Mouse (Mus musculus) retina, postnatal 7 days (tissue): ENCODE data around the gene Calm1.
"Not testable (repeated sequence)": the region's sequence is repeated elsewhere in the genome, so short reads cannot be mapped to it uniquely, and the experiment has no call there.

Source experiments
- DNase-seq: peaks from one replicate; pipeline ENCODE4 v3.0.0-alpha.2; 2012; ENCODE audit warnings: low read depth, low spot score

The Calm1 gene

DNA sequence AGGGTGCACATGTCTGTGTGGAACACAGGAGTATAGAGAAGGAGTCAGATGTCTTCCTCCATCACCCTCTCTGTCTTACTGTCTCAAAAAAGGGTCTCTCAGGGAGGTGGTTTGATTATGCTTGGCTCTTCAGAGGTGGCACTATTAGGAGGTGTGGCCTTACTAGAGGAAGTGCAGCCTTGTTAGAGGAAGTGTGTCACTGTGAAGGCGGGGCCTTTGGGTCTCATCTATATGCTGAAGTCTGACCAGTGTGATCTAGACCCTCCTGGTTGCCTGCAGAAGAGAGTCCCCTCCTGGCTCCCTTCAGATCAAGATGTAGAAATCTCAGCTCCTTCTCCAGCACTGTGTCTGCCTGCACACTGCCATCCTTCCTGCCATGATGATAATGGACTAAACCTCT, 5.1 kb upstream of the Calm1 start:
- no peak for DNase-seq

DNA sequence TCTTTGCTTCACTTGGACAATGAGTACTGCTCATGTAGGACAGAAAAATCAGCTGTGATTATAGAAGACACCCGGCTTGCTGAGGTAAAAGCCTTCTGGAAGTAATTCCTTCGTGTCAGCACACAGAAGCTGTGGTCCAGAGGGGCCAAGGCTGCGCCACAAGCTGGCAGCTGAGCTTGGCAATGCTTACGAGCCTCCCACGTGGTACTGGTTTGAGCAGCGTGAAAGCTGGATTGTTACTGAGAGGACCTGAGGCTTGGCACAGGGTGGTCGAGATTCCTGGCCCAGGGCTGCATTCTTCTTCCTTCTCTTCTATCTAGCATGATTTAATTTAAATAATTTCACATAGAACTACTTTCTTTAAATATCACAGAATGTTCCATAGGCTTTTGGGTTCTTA, 2.4 kb upstream of the Calm1 start:
- DNase-seq, result no peak

DNA sequence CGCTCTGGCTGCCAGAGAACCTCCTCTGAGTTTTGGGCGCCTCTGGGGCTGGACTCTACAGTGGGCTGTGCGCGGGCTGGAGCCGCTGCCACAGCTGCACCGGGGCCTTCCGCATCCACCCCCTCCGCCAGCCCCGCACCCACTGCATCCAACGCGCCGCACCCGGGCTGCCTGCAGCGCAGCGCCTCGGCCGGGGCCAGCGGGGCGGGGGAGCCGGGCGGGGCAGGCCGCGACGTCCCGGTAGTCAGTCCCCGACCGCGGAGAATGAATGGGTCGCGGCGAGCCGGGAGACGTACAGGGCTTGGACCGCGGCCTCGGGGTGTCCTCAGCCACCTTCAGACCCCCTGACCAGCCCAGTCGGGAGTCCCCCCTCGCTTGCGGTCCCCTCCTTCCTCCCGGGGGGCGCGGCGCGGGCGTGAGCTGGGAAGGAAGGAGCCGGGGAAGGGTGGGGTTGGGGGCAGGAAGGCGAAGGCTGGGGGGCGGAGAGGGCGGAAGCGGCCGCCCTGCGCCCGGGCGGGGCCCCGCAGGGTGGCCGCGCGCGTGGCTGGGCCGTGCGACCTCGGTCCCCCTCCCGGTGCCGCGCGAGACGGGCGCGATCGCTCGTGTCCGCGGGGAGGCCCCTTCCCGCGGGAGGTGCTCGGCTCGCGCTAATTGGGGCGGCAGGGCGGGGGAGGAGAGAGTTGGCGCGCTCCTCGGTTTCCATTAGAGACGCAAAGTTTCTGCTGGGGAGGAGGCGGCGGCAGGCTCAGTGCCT, 833 bp downstream of the Calm1 start:
- DNase-seq, result no peak

DNA sequence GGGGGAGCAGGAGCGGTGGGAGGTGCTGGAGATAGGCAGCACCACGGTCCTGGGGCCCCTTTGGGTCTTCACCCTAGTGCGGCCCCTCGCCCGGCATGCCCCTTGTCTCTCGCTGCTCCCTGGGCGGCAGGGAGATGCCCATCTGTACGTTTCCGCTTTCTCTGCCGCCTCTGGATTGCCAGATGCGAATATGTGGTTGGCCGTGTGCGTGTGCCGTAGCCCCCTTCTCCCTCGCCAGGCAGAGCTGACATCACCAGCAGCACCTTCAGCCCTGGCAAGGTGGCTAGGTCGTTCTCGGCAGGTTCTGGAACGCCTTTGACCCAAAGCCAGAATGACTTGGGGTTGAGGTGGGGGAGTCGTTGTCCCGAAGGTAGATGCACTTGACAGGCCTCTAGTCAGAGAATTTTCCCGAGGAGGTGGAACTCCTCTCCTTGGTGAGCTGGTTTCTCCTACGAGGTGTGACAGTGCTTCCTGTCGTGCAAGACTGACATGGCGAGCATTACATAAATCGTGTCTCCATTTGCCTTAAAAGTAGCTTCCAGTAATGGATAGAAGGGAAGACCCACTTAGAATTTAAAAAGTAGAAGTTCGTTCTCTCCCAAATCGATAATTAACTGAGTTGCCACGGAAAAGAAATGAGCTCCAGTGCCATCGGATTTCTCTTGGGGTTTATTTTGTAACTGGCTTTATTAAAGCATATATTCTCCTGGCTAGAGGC, 1.6 kb downstream of the Calm1 start:
- DNase-seq, result no peak

DNA sequence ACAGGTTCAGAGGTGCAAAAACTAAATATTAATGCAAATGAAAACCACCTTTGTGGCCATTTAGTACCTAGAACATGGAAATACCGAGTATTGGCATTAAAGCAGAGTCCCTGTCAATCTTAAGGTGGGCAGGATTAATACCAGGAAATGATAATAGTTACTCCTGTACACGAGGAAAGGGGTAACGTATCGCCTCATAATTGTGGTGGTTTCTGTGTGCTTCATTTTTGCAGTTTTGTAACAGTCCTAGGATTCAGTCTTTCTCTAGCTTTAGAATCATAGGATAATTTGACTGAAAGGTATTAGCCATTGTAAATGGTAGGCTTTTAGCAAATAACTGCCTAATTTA, 2.1 kb downstream of the Calm1 start:
- no peak for DNase-seq

DNA sequence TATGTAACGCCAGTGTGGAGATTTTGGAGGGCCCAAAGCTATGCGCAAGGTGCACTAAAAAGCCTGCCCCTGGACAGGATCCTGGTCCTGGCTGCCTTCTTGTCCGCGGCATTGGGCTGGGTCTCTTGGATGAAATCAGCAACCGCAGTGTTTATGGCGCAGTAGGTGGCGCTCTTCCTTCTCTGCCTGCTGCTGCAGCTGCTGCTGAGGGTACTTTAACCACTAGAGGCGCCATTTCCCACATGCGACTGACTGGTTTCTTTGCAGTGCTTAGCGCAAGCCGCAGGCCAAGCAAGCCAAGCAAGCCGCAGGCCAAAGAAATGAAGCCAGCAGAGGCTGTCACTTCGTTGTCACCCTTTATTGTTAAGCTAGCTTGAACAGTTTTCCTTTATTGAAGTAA, 2.6 kb downstream of the Calm1 start:
- peak; percentile 94 for DNase-seq

DNA sequence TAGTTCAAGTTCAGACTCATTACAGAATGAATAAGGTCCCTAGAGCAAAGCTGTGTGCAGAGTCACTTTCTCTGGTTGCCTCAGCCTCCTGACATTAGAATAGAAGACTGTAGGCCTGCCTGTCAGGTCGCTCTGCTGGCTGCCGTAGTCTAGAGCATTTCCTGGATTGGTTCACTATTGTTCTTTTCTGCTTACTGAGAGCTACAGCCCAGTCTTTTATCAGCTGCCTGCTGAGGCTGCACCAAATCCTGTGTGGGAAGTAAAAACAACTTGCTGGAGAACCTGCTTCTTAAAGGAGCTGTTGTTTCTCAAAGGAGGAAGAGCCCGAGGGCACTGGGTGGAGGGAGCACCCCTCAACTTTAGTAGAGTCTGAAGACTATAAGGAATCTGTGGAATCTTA, 4.5 kb downstream of the Calm1 start:
- no peak for DNase-seq

DNA sequence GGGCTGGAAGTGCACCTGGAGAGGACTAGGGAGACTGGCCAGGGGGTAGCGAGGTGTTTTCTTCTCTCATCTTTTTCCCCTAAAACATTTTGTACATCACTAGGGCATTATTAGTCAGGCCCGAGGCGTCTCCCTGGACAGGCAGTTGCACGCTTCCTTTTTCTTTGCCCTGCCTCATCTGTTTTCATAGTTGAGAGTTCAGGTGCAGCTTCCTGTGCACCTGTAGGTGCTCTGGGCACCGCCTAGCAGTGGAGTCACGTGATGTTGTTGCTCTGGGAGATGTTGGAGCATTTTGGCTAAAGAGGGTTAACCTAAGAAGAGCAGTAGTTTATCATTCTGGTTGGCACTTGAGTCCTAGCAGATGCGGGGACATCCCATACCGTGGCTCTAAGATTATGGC, 5.9 kb downstream of the Calm1 start:
- no peak for DNase-seq

DNA sequence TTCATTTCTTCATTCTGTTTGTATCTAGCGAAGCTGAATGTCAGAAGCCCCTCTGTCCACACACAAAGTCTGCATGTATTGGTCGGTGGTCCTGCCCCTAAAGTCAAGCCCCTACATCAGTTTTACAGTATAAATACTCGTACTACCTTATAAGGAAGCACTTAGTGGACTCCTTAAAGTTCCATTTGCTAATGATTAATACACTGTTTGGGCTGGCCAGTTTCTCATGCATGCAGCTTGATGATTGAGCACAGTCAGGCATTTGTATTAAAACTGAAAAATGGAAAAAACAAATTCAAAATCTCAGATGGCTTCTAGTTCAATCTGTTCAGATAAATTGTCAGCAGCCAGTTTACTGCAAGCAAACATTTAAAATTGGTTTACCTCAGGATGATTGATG, 7.3 kb downstream of the Calm1 start:
- no peak for DNase-seq

DNA sequence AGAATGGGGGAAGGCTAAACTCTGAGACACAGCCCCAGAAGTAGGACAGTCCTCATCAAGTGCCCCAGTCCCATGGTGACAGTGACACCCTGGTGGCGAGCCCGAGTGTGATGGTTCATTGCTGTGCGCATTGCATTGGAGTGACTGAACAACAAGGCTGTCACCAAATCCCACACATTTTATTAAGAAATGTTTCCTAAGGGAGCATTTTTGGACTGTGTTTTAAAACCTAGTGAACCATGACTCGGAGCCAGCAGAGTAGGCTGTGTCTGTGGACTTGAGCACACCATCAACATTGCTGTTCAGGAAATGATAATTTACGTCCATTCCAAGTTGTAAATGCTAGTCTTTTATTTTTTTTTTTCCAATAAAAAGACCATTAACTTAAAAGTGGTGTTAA, 7.7 kb downstream of the Calm1 start:
- no peak for DNase-seq

DNA sequence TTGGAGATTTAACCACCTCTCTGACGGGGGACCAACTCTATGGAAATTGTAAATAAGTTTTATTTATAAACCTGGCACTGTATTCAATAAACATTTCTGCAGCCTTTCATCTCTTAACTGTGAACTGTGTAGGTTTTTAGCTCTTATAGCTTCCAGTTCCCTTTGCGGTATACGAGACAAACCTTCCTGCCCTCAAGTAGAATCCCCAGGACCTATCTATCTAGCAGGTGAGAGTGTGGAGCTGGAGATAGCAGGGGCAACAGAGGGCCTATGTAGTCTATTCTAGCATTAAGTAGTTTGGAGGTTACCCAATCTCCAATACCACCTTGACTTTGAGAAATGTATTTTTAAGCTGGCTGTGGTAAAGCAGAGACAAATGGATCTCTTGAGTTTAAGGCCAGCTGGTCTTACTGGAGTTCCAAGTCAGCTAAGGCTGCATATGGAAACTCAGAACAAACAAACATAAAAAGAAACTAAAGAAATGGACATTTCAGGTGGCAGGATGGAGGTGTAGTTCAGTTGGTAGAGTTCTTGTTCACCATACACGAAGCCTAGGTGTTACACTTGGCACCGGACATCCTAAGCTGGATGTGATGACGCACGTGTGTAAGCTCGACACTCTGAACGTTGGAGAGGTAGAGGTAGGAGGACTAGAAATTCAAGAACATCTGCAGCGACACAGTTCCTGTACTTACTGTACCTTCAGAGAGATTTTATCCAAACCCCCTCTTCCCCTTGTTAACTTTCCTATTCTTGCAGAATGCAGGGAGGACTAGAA, 10.7 kb downstream of the Calm1 start:
- DNase-seq, result no peak

DNA sequence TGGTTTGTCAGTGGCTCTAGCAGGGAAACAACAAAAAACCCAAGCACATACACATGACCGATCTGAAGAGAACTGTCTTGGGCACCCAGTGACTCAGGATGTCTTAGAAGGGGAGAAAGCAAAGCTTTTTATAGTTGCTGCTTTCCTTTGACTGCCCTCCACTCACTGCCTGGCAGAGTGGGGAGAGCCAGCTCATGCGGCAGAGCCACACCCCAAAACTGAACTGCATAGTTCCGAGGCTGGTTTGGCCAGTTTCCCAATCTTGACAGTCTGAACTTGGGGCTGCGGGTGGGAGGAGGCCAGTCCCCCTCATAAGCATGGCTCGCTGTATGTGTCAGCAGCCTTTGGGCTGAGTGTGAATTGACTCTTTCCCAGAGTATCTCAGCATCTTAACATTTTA, 11.7 kb downstream of the Calm1 start:
- DNase-seq, result no peak

DNA sequence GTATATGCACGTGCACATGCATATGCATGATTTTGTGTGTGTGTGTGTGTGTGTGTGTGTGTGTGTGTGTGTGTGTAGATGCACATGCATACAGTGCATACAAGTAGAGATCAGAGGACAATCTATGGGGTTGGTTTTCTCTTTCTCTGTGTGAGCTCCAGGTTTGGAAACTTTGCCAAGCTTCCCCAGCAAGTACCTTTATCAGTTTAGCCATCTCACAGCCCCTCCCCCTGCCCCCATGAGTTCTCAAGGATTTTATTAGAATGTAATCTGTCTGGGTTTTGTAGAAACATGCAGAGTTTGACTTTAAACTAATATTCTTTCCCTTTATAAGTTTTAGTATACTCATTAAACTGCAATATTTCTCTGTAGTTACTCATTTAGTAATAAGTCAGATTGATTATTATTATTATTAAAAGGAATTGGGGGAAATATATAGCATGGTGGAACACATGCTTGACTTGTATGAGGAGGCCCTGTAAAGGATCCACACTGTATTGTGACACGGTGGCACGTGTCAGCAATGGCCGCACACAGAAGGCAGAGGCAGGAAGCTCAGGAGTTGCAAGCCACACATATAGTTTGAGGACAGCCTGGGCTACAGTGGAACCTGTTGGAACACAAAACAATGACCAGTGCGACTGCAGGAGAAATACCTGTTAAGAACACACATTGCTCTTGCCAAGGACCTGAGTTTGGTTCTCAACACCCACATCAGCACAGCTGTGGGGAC, 12.4 kb downstream of the Calm1 start:
- DNase-seq, result no peak

DNA sequence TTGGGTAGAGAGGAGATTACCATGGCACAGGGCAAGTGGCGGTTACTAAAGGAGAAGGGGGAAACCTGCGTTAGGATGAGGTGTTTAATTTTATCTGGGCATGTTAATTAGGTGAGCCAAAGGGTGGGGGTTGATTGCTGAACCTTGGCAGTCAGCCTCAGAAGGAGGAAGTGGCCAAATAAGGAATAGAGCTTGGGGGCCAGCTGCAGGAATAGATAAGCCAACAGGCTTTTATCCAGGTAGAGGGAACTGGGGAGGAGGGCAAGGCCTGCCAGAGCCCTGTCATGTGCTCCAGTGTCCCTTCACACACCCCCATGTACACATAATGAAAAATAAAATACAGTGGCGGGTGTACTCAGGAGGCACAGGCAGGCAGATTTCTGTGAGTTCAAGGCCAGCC, 13.2 kb downstream of the Calm1 start:
- DNase-seq, result no peak

DNA sequence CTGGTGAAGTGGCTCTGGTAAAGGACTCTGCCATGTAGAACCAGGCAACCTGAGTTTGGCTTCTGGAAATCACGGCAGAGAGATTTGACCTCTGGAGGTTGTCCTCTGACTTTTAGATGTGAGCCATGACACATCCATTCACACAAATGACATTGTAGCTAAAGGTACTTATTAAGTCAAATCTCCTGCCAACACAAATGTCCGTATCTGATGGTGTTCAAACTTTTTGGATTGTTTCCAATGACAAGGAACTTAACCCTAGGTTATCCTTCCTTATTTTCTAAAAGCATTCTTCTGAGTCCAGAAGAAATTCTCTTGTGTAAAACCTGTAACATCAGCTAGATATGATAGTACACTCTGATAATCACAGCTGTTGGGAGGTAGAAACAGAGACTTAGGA, 13.9 kb downstream of the Calm1 start:
- DNase-seq, result no peak

DNA sequence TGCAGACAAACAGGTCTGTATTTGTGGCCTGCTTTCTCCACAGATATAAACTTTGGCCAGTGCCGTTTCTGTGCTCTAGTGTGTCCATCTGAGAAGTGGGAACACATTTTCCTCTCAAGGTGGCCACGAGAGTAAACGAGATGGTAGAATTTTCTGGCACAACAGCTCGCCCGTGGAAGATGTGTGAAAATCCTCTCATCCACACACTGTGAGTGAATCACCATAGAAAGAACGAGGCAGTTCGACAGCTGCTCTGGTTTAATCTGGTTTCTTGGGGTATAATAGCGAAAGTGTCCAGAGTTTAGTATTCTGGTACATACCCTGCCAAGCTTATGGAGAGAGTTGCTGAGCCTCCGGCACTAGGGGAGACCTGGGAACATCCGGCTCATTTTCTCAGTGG, 14.9 kb downstream of the Calm1 start:
- DNase-seq, result no peak

DNA sequence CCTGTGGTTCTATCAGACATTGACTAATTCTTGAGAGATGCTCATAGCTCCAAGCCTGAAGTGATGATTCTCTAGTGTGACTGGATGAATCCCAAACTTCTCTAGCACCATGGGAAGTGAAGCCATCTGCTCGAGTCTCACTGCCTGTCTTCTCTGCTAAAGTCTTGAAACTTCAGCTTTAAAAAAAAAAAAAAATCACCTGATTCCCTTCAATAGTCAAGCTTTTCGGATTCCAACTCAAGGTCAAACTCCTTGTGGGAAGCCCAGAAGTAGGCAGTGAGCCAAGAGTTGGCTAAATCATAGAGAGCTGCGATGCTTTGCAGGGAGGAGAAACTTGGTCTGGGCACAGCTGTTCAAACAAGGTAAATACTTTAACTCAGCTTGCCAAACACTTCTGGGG, 15.5 kb downstream of the Calm1 start:
- DNase-seq, result no peak

DNA sequence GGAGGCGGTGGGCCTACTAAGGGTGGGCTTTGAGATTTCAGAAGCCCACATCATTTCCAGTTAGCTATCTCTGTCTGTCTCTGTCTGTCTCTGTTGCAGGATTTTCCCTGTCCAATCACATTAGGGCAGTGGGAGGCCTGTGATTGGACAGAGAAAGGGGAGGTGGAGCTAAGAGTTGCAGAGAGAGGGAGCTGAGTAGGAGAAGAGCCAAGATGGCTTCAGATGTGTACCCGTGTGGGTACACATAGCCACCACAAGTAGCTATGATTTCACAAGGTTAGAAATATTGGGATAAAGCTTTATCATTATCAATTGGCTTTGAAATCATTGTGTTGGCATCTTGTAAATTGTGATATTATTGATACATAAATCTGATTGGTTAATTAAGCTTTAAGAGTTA, 17.9 kb downstream of the Calm1 start:
- DNase-seq, result not testable (repeated sequence)

DNA sequence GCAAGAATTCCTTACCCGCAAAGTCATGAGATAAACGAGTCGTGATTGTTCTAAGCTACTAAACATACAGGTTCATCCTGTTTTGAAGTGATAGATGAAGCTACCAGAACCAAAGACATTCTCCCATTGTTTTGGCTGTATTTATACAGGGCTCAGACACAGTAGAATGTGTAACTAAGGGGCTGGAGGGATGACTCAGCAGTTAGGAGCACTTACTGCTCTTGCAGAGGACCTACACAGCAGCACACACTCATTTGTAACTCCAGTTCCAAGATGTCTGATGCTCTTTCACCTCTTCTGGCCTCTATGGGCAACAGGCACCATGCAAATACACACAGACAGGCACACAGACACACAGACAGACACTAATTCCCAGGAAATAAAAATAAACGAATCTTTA, 20.8 kb downstream of the Calm1 start:
- DNase-seq, result no peak

DNA sequence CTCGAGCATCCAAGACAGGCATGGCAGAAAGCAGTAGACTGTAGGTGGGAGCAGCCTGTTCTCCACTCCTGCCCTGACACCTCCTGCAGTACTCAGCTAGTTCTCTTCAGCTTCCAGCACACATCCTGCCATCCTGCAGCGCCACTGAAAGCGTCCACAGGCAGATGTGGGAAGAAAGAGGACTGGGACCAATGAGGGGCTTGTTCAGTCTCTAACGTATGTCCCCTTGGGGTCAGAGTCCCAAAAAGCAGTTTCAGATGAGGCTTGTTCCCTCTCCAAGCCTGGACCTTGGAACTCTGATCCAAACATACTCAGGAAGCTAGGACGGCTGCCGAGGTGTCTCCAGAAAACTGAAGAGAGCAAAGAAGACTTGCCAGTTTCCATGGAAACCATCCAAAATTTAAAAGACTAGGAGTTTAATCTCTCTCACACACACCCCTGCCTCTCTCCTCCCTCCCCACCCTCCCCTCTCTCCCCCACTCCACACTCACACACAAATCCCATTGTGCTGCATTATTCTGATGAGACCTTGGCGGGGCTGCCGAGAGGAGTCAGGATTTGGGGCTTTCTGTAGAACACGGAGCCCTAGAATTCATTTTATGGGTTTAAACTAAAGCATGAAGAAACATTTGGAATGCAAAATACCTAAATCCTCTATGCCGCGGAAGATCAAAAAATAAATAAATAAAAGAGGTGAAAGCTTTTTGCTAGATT, 22.5 kb downstream of the Calm1 start:
- DNase-seq, result no peak

DNA sequence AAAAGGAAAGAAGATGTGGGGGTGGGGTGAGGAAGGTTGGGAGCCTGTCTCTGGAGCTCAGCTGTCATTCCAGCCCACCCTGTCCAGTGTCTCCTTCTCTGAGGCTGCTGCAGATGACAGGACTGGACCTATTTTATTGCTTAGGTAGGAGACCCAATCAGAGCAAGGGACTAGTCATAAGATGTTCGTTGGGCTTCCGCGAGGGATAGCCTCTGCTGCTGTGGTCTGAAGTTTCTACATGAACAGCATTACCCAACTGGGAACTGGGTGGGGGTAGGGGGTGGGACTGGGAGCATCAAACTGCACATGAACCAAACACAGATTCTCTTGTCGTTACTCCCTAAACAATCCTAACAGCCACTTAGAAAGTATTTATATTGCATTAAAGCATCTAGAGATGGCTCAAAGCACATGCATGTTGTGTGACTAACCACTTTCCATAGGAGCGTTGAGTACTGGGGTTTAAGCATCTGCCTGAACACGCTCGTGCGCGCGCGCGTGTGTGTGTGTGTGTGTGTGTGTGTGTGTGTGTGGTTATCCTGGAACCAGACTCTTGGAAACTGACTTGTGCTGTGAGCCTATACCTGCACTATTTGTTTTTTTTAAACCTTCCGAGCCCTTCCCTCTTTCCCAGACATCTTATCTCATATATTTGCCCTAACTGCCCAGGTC, 23.2 kb downstream of the Calm1 start:
- DNase-seq, result no peak
